Mouse (Mus musculus) adrenal gland, adult 2 months (tissue): ENCODE results near the gene Fam129b. TPM values are rescaled to one million over a fixed set of nuclear protein-coding genes. Genes with fewer than 3 reads are reported as not detected.

Source experiments
- DNase-seq: peaks from one replicate; pipeline ENCODE4 v3.0.0; 2021
- polyA plus RNA-seq: library from polyadenylated mRNA; depleted of rRNA; stranded (reverse); fragments of >200 nt; gene quantifications from 2 replicates; pipeline ENCODE4 v1.2.3, GENCODE M21; 2012
- total RNA-seq, 2 experiments: library from RNA; stranded (reverse); gene quantifications; 2 replicates each; pipeline ENCODE4 v1.2.3; 2021

The Fam129b gene
- total and polyA plus RNA-seq, 3 experiments, result 14.8 to 27.4 (median 20.1) TPM

DNA sequence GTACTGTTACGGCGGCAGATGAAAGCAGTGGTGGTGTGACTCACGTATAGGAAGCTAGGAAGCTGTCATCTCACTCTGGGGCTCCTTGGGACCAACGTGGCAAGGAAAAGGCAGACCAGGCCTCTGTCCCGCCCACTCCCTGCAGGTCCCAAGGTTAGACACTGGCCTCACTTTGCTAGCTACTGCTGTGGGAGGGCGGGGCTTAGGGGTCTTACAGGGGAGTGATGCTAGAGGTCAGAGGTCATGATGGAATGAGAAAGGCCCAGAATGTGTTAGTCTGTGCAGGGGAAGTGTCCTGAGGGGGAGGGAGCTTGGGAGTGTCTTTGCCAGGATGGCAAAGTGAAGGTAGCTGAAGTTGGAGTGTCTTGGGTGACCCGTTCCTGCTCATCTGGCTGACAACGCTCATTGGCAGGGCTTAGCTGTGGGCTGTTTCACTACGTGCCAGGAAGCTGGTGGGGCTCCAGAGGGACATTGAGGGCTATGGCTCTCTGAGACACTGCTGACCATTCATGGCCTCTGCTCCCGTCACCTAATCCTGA is 48.5 kb downstream of the Fam129b start:
- DNase-seq, result no peak

DNA sequence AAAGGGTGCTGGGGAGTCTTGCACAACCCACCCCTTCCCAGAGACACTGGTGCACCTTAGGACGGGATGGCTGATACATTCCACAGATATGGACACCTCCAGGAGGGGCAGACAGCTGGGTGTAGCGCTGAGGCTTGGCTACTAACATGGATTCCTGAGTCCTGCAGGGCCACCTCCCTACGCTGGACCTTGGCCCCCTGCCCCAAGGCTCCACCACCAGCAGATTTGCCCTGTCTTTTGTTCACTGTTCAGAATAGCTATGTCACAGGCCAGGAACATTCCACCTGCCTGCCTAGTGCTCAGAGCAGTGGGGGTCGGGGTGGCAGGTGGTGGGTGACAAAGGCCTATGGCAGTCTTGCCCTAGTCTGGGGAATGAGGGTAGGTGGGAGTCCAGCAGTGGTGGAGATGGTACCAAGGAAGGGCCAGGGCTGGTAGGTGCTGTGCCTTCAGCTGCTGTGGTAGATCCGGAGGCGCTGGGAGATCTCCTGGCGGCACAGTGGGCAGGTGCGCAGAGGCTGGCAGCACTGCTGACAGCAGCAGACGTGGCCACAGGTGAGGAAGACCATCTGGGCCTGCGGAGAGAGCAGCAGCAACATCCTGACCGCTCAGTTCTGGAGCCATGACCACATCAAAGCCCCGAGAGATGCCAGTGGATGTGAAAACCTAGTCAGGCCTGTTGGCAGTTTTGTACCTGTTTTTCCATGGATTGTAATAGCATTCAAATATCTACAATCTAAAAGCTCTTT is 50.6 kb downstream of the Fam129b start:
- no peak for DNase-seq

DNA sequence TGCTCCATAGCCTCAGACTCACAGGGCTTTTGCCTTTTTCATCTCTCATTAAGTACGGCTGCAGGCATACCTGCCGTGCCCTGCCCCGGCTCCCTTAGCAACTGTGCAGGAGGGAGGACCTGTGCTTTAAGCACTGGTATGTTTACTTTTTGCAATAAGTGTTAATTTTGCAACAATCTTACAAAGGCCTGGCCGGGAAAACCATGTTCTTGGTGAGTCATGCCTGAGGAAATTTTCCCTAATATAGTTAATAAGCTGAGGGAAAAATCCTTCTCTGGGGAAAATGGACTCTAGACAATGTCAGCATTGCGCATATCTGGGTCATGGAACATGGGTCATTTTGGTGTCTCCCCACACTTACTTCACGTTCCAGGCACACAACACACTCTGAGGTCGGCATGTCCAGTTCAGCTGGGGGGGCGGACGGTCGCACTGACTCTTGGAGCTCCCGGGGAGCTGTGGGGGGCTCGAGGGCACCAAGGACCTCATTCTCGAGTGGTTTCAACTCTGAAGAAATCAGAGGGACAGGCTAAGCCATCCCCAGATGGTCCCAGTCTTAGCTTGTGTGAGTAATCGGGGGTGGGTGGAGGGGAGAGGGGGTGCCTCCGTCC is 51.8 kb downstream of the Fam129b start:
- DNase-seq, result peak; percentile 21

DNA sequence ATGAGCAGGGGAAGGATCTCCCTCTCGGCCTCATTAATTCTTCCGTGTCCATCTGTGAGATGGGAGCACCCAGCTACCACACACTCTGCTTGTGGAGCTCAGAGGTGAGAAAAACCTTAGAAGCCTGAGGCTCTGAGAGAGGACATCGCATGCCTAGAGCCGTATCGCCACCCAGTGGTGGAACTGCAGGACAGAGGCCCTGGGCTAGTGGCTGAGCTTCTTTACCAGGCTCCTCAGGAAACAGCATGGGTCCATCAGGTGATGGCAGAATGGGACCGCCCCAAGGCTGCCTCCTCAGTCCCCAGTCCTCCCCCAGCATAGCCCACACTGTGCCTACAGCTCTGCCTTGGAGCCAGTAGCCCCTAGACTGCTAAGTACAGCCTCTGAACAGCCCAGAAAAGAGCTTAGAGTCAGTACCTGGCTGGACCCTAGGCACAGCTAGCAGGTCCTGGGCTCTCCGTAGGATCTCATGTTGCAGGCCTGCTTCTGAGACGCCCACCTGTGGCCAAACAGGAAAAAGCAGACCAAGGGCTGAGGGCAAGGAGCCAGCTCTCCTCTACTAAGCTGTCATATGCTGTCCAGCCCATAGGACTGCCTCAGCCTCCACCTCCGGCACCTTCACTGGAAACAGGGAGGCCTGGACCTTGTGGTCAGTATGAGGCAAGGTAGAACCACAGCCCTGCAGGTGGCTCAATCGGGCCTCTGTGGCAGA is 52.5 kb downstream of the Fam129b start:
- DNase-seq, result peak; percentile 74

DNA sequence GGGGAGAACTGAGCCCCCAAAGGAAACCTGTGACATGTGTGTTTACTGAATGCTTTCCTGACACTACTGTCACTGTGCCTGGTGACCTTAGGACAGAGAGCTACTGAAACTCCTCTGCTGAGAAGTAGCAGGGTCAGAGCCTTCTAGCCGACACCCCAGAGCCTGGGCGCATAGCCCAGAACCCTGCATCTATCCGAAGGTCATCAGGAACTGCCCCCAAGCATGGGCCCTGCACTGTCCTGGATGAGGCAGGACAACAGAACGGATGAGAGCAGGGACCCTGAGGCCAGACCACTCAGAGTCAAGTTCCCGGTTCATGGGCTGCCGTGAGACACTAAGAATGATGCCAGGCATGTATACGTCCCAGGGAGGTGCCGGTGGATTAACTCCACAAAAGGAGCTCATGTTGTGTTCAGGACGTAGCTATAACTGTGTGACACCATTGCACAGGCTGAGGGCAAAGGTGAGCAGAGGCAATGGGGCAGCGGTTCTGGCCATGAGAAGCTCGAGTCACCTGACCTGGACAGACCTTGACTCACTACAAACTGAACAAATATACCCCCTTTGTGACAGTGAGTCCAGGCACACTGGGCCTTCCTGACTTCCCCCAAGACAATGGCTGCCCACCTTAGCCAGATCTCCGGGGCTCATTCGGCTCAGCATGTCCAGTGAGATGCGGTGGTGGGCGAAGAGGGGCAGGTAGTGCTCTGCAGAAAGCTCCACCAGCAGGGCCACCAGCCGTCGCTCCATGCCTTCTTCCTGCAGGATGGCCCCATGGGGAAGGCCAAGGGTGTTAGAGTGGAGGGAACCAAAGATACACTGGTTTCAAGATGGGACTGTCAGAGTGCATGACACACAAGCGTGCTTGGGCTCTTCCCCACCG is 53.3 kb downstream of the Fam129b start:
- no peak for DNase-seq

DNA sequence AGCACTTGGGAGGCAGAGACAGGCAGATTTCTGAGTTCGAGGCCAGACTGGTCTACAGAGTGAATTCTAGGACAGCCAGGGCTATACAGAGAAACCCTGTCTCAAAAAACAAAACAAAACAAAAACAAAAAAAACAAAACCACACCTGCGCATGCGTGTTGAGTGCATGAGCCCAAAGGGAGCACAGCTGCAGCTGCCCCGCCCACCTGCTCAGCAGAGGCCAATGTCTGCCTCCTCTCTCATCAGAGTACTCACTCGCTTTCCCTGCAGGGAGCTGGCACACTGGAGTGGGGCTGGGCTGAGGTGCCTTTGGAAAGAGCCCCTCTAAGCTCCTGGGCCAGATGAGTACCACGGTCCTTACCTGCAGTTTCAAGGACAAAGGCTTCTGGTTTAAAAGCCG is 55.8 kb downstream of the Fam129b start:
- no peak for DNase-seq

DNA sequence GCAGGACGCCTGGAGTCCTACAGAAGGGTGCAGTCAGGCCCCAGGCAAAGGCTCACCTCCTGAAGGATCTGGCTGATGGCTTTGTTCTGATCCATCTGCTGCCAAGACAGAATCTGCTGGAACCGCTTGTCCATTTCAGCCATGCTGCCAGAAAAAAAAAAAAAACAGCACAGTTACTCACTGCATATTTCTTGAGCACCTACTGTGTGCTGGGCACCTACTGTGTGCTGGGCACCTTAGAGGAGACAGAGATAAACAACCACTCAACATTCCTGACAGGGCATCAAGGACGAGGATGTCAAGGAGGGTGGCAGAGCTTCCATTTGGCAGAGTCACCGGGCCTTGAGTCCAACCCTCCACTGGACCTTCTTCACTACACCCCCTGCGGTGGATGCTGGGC is 62.8 kb downstream of the Fam129b start:
- DNase-seq, result no peak

DNA sequence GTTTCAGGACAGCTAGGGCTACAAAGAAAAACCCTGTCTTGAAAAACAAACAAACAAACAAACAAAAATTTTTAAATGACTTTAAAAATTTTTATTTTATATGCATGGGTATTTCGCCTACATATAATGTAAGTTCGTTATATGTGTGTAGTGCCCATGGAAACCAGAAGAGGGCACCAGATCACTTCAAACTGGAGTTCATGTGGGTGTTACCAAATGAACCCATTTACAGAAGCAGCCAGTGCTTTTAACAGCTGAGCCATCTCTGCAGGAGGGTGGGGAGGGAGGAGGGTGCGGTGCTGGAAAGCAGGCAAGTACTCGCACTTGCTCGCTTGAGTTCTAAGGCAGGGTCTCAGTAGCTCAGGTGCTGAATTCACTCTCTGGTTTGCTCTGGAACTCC is 63.5 kb downstream of the Fam129b start:
- DNase-seq, result no peak

DNA sequence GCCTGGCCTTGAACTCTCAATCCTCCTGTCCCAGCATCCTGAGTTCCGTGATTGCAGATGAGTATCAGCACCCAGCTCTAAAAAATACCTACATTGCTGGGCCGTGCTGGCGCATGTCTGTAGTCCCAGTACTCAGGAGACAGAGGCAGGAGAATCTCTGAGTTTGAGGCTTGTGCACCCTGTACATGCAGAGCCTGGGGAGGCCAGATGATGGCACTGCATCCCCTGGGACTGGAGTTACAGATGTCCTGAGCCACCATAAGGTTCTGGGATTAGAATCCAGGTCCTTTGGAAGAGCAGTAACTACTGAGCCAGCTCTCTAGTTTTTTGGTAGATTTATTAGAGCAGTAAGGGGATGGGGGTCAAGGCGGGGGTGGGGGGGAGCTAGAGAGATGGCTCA is 64.6 kb downstream of the Fam129b start:
- DNase-seq, result no peak

DNA sequence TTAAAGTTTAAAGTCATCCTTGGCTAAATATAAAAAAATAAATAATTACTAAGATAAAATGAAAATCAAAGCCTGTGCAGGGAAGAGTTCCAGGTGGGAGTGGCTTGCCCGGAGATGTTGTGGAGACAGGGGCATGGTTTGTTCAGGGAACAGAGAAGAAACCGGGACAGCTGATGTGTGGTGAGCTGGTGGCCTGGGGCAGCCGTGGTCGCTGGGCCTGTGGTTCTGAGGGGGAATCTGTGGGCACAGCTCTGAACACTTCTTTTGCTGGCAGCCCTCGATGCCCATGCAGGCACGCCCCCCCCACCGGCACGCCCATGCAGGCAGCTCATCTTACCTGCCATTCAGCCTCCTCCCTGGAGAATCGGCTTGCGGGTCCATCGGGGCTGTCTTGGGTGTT is 71.5 kb downstream of the Fam129b start:
- DNase-seq, result no peak

DNA sequence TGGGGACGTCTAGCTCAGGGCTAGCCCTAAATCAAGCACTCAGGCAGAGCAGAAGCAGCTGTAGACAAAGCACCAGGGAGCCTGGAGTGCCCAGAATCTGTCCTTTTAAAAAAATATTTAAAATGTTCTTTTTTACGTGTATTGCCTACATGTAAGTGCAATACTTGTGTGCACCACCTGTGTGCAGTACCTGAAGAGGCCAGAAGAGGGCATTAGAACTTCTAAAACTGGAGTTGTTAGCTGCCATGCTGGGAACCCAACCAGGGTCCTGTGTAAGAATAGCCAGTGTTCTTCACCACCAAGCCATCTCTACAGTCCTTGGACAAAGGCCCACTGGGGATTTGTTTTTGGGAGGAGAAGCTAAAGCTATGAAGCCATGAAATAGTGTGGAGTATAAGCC is 78.7 kb downstream of the Fam129b start:
- no peak for DNase-seq

DNA sequence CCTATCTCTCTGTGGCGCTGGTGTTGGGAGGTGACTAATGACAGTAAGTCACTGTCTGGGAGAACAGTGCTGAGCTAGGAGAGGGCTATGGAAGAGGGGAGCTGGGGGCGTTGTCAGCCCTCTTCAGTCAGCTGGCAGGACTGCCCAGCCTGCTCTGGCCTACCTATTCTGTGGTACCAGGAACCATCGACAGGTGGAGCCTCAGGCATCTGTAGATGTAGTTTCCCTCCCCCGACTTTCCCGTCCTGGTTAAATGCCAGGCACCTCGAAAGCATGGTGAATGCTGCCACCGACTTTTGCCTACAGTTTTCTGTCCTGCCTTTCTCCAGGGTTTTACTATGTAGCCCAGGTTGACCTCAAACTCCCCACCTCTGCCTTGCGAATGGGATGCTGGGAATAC is 81.4 kb downstream of the Fam129b start:
- DNase-seq, result no peak

DNA sequence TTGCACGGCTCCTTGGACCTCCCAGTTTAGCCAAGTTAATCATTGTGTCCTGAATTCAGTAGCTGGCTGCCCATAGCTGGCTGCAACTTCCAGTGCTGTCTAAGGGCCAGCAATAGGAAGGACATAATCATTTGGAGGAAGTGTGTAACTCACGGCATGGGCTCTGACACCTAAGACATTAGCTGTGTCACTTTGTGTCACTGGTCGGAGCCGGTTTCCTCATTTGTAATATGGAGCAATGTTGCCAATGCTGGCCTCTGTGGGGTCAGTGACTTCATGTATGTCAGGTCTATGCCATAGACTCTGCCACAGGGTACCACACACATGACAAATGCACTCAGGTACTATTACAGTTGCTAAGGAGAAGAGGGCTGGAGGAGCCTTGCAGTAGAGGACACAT is 84.4 kb downstream of the Fam129b start:
- no peak for DNase-seq

DNA sequence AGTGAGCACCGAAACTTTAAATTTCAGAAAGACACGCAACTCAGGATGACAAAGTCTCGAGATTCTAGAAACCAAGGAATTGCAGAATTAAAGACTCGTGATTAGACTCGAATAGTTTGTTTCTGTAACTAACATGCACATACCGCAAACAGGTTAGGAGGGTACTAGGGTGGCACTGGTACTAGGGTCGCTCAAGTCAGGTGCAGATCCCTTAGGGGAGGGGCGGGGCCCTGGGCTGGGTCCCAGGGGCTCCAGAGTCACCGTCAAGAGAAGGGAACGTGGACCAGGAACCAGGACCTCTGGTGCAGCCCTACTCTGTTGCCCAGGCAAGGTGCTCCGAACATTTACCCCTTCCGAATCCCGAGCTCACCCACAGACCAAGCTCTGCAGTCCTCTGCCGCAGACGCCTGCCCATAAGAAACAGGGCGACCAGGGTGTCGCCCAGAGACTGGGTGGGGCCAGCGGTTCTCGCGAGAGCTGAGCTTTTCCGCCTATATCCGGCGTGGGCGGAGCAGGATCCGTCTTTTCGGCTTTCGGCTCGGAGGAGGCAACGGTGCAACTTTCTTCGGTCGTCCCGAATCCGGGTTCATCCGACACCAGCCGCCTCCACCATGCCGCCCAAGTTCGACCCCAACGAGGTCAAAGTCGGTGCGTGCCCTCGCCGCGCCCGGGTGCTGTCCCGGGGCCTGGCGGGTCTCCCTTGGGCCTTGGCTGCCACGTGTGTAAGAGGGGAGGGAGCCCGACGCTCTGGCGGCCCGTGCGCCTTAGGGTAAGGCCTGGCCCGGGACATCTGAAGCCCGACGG is 85.5 kb downstream of the Fam129b start, which contains the start of the genes Rpl12 and Lrsam1:
Gene Rpl12 (plus strand): TSS at position 368 of the 804 bp plus-strand sequence.
Gene Lrsam1 (minus strand): TSS at position 423 of the 804 bp plus-strand sequence.
- peak; percentile 96 for DNase-seq

DNA sequence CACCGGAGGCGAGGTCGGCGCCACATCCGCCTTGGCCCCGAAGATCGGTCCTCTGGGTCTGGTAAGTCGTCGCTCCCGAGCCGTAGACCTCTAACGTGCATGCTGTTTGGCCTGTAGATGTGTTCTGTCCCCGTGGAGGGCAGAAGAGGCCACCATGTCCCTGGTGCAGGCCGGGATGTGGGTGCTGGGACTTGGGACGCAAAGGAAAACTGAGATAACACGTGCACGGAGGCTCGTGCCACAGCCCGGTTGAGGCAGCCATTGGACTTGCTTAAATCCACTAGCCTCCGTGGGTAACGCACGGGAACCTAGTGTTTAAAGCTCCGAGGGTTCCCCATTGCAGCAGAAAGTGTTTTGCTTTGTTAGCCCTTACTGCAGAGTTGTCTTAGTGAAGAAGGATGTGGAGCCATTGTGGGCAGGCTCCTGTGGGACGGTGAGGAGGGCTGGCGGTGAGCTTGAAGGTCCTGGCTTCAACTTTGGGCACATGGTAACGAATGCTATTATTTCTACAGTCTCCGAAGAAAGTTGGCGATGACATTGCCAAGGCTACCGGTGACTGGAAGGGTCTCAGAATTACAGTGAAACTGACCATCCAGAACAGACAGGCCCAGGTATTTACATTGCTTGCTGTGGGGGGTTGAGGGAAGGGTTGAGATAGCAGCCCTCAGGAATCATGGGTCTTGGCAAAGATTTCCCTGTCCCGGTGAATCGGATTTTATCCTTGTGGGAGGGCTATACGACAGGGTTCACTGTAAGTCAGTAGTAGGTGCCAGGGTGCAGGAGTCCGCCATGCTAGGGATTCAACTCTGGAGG is 86.4 kb downstream of the Fam129b start:
- DNase-seq, result no peak

DNA sequence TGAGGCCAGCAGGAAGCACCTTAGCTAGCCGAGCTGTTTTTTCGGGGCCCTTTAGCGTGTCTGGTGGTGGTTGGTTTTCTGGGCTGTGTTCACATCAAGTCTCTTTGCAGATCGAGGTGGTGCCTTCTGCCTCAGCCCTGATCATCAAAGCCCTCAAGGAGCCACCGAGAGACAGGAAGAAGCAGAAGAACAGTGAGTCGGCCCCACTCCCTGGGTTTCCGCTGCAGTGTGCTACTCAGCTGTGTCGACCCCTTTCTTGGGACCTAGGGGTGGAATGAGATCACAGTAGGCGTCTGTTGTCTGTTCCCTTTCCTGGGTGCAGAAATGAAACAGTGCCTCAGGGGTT is 86.9 kb downstream of the Fam129b start:
- no peak for DNase-seq

DNA sequence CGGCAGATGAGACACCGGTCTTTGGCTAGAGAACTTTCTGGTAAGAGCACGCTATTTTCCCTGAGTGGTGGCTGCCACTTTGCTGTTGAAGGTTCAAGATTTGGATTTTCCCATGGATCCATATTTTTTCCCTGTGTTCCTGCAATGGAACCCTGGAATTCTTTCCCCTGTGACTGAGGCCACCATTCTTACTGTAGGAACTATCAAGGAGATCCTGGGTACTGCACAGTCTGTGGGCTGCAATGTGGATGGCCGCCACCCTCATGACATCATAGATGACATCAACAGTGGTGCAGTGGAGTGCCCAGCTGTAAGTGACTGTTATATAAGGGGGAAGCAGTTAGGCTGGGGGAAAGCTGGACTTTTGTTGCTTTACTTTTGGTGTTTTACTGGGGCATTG is 87.6 kb downstream of the Fam129b start:
- no peak for DNase-seq

DNA sequence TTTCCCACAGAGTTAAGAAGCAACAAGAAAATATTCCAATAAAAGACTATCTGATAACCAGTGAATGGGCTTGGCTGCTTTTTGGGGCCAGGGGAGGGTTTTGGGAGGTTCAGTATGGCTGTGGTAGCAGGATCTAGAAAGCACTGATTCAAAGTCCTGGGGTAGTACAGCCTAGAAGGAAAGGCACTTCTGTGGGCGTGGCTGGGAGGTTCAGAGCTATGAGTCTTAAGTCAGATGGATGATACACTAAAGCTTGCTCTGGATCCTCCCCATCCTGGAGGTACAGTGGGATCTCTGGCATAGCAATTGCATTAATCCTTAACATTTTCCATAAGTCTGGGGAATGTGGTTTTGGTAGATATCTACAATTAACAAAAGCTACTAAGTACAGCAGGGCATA is 88.1 kb downstream of the Fam129b start:
- no peak for DNase-seq

DNA sequence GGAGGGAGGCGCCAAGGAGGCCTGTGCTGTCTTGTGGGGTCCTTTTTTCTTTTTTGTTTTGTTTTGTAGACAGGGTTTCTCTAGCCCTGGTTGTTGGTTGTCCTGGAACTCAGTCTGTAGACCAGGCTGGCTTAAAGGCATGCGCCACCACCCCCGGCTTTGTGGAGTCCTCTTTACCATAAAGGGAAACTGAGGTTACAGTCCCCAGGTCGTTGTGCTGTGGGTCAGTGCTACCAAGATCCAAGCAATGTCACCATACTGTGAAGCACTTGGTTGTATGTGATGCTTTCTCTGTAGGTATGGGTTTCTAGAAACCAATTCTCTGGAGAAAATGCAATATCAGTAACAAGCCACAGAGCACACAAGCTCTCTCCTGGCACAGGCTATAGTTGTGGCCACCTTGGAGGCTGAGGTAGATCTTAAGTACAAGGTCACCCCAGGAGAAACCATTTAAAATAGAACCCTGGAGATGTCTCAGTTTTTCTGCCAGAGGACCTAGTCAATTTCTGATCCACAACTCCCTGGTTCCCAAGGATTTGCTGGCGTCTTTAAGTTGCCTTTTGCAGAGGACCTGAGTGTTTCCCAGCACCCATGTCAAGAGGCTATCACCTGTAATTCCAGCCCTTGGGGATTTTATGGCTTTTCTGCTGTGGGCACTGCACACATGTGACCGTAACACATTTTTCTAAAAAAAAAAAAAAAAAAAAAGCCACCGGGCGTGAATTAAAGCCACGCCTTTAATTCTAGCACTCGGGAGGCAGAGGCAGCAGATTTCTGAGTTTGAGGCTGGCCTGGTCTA is 88.9 kb downstream of the Fam129b start:
- no peak for DNase-seq
